1 mouse cellular context compared by ENCODE assay signal in the genomic region with DNA sequence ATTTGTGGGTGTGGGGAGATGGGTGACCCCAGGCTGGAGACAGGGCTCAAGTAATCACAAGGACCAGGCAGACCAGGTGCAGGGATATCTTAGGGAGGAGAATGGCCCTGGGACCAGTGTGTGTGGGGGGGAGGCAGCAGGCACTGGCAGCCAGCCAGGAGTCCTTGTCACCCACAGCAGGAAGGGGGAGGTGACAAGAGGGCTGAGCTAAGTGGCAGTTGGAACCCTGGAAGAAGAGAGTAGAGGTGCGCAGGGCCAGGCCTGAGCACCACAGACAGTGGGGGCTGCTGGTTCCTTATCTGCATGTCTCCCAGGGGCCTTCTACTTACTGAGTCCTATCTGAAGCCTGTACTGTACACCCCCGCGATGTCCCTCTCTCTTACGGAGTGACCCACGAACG.
A peak's percentile ranks its signal among the peaks of the same experiment; 100 is the strongest.
TF ChIP-seq lines count a peak whose summit lies in the region.

No protein-coding gene starts in this region.

TF ChIP-seq in MEL, 35 proteins besides CTCF, POLR2A, EP300 and RAD21:
- peak; percentile 43; the same call in 1 of the 2 replicates for TF ChIP-seq ELF1 (IDR thresholded peaks at IDR 0.05; ENCODE audit: low read depth, low read length)
- TF ChIP-seq BHLHE40 (IDR thresholded peaks at IDR 0.05; ENCODE audit: borderline replicate concordance, low read depth, low read length) = peak; percentile 31; the same call in 1 of the 2 replicates
- TF ChIP-seq NRF1 (IDR thresholded peaks at IDR 0.05; ENCODE audit: insufficient read depth, low read depth, low read length, poor library complexity, severe bottlenecking) = peak; percentile 78
- no peak for TF ChIP-seq GABPA (IDR thresholded peaks at IDR 0.05; ENCODE audit: low read depth, low read length)
- TF ChIP-seq TBP (IDR thresholded peaks at IDR 0.05; ENCODE audit: low read depth, low read length) = peak; percentile 75
- no peak for TF ChIP-seq MAFK (IDR thresholded peaks at IDR 0.05; ENCODE audit: borderline replicate concordance, low read depth, low read length)
- peak; percentile 31; the same call in 1 of the 2 replicates for TF ChIP-seq ZMIZ1 (IDR thresholded peaks at IDR 0.05; ENCODE audit: low read depth, low read length)
- peak; percentile 72 for TF ChIP-seq ETS1 (IDR thresholded peaks at IDR 0.05; ENCODE audit: low read depth, low read length)
- TF ChIP-seq ZKSCAN1 (IDR thresholded peaks at IDR 0.05; ENCODE audit: low read depth, low read length) = no peak
- TF ChIP-seq RCOR1 (IDR thresholded peaks at IDR 0.05; ENCODE audit: low read depth, low read length) = peak; percentile 41; the same call in 1 of the 2 replicates
- TF ChIP-seq TCF12 (IDR thresholded peaks at IDR 0.05; ENCODE audit: low read depth, low read length) = peak; percentile 88
- peak; percentile 70 for TF ChIP-seq TAL1 (IDR thresholded peaks at IDR 0.05; ENCODE audit: low read length)
- peak; percentile 16; the same call in 1 of the 2 replicates for TF ChIP-seq USF1 (IDR thresholded peaks at IDR 0.05; ENCODE audit: low read depth, low read length)
- peak; percentile 68 for TF ChIP-seq HCFC1 (IDR thresholded peaks at IDR 0.05; ENCODE audit: low read depth, low read length)
- no peak for TF ChIP-seq JUND (IDR thresholded peaks at IDR 0.05; ENCODE audit: low read depth, low read length)
- TF ChIP-seq MXI1 (IDR thresholded peaks at IDR 0.05; ENCODE audit: low read depth, low read length) = no peak
- no peak for TF ChIP-seq E2F4 (IDR thresholded peaks at IDR 0.05; ENCODE audit: borderline replicate concordance, low read depth, low read length)
- TF ChIP-seq SMC3 (IDR thresholded peaks at IDR 0.05; ENCODE audit: low read depth, low read length) = no peak
- TF ChIP-seq MEF2A (IDR thresholded peaks at IDR 0.05; ENCODE audit: extremely low read depth, insufficient replicate concordance, low read depth, low read length, poor library complexity, severe bottlenecking) = no peak
- TF ChIP-seq ZC3H11A (IDR thresholded peaks at IDR 0.05; ENCODE audit: low read depth, low read length) = no peak
- TF ChIP-seq SIN3A (IDR thresholded peaks at IDR 0.05; ENCODE audit: low read length) = peak; percentile 88
- TF ChIP-seq POLR2AphosphoS5 (IDR thresholded peaks at IDR 0.05; ENCODE audit: borderline replicate concordance, low read depth, low read length) = 0 out of 2 replicates have a peak, but pooled peaks have one; percentile 28
- TF ChIP-seq MYC (IDR thresholded peaks at IDR 0.05; ENCODE audit: low read depth, low read length) = no peak
- TF ChIP-seq ZNF384 (IDR thresholded peaks at IDR 0.05; ENCODE audit: low read depth, low read length) = no peak
- no peak for TF ChIP-seq CHD2 (IDR thresholded peaks at IDR 0.05; ENCODE audit: low read length)
- no peak for TF ChIP-seq CHD1 (IDR thresholded peaks at IDR 0.05; ENCODE audit: low read depth, low read length)
- peak; percentile 89 for TF ChIP-seq NELFE (IDR thresholded peaks at IDR 0.05; ENCODE audit: low read depth, low read length)
- TF ChIP-seq MAX (IDR thresholded peaks at IDR 0.05; ENCODE audit: low read length) = peak; percentile 48
- peak; percentile 87 for TF ChIP-seq GATA1 (IDR thresholded peaks at IDR 0.05; ENCODE audit: low read depth, low read length)
- no peak for TF ChIP-seq KAT2A (conservative IDR thresholded peaks at IDR 0.05; ENCODE audit: low read depth, low read length)
- TF ChIP-seq USF2 (IDR thresholded peaks at IDR 0.05; ENCODE audit: borderline replicate concordance in 1 of 2, insufficient read depth in 1 of 2, low read depth in 1 of 2, low read length in 2 of 2) = no peak
- peak; percentile 69 for TF ChIP-seq POLR2AphosphoS2 (IDR thresholded peaks at IDR 0.05; ENCODE audit: low read length)
- TF ChIP-seq MAZ (IDR thresholded peaks at IDR 0.05; ENCODE audit: low read depth, low read length) = peak; percentile 87; the same call in 1 of the 2 replicates
- peak; percentile 88 for TF ChIP-seq MYB (IDR thresholded peaks at IDR 0.05; ENCODE audit: low read depth, low read length)
- no peak for TF ChIP-seq UBTF (IDR thresholded peaks at IDR 0.05; ENCODE audit: borderline replicate concordance, insufficient read depth, low read depth, low read length)
